Mouse (Mus musculus): ENCODE results near the gene Myo5c. TPM values are rescaled to one million over a fixed set of nuclear protein-coding genes. Genes with fewer than 3 reads are reported as not detected.

The Myo5c gene
- polyA plus RNA-seq, 1 experiment: 3.9 TPM

DNA sequence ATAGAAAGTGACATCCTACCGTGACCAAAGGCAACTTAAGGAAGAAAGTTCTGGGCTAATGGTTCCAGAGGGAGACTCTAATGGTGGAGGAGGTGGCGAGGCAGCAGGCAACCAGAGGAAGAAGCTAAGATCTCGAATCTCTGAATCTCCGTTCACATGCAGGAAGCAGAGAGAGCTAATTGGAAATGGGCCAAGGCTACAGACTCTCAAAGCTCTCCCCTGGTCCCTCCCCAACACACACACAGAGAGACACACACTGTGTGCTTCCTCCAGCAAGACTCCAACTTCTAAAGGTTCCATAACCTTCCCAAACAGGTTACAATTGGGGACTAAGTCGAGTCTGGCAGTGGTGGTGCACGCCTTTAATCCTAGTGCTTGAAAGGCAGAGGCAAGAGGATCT is 38.6 kb downstream of the Myo5c start:
- no peak overlapping the region for H3K4me3 ChIP-seq (replicated peaks; ENCODE audit: insufficient read depth, low read depth, low read length)
- no peaks in the 10 kb centered on the region for H3K4me1 ChIP-seq (ENCODE audit: control insufficient read depth, insufficient read depth, low read length)
- WGBS: 61% methylated on average over 6 of the region's 6 CpGs
- DNase-seq: no peak
- no peak for TF ChIP-seq CTCF (IDR thresholded peaks at IDR 0.05; ENCODE audit: borderline replicate concordance, insufficient read depth, low read depth, low read length)
- no peak for TF ChIP-seq POLR2A (IDR thresholded peaks at IDR 0.05; ENCODE audit: borderline replicate concordance, insufficient read depth, low read length)
- no peak overlapping the region for H3K27ac ChIP-seq (ENCODE audit: insufficient read depth, low read length)
- no peaks in the 10 kb centered on the region for H3K27me3 ChIP-seq (ENCODE audit: control insufficient read depth, insufficient read depth, low read length)

GRCm38 (mm10) chr9:75271539-75271938 is 39.7 kb downstream of the Myo5c start:
- no peak overlapping the region for H3K4me3 ChIP-seq (replicated peaks; ENCODE audit: insufficient read depth, low read depth, low read length)
- WGBS: 95% methylated on average over 8 of the region's 8 CpGs
- no peak for DNase-seq
- TF ChIP-seq POLR2A (IDR thresholded peaks at IDR 0.05; ENCODE audit: borderline replicate concordance, insufficient read depth, low read length) (no peak), CTCF (IDR thresholded peaks at IDR 0.05; ENCODE audit: borderline replicate concordance, insufficient read depth, low read depth, low read length) (no peak)
- H3K27me3 ChIP-seq (ENCODE audit: control insufficient read depth, insufficient read depth, low read length): no peaks in the 10 kb centered on the region
- H3K27ac ChIP-seq (ENCODE audit: insufficient read depth, low read length): no peak overlapping the region
- H3K4me1 ChIP-seq (ENCODE audit: control insufficient read depth, insufficient read depth, low read length): no peaks in the 10 kb centered on the region

DNA sequence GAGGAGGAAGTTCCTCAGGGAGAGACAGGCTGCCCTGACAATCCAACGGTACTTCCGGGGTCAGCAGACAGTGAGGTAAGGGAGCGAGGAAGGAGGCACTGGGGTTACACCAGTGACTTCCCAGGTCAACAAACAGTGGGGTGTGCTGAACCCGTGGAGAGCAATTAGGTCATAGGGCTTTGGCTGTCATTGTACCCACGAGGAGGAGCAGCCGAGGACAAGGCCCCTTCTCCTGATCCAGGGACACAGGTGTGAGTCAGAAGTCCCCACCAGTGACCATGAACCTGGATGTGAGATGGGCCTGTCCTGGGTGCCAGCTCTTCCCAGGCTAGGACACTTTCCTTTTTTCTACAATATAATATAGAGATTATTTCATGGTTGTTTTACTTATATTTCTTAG is 41.8 kb downstream of the Myo5c start:
- 69% methylated on average over 6 of the region's 6 CpGs for WGBS
- no peaks in the 10 kb centered on the region for H3K27me3 ChIP-seq (ENCODE audit: control insufficient read depth, insufficient read depth, low read length)
- TF ChIP-seq CTCF (IDR thresholded peaks at IDR 0.05; ENCODE audit: borderline replicate concordance, insufficient read depth, low read depth, low read length) (no peak), POLR2A (IDR thresholded peaks at IDR 0.05; ENCODE audit: borderline replicate concordance, insufficient read depth, low read length) (no peak)
- no peak for DNase-seq
- no peak overlapping the region for H3K27ac ChIP-seq (ENCODE audit: insufficient read depth, low read length)
- no peak overlapping the region for H3K4me3 ChIP-seq (replicated peaks; ENCODE audit: insufficient read depth, low read depth, low read length)
- H3K4me1 ChIP-seq (ENCODE audit: control insufficient read depth, insufficient read depth, low read length): no peaks in the 10 kb centered on the region

- no peak for DNase-seq
- no peak for TF ChIP-seq CTCF (IDR thresholded peaks at IDR 0.05; ENCODE audit: borderline replicate concordance, insufficient read depth, low read depth, low read length)
- TF ChIP-seq POLR2A (IDR thresholded peaks at IDR 0.05; ENCODE audit: borderline replicate concordance, insufficient read depth, low read length): no peak
- H3K4me3 ChIP-seq (replicated peaks; ENCODE audit: insufficient read depth, low read depth, low read length): no peak overlapping the region
- H3K27ac ChIP-seq (ENCODE audit: insufficient read depth, low read length): no peak overlapping the region
- H3K27me3 ChIP-seq (ENCODE audit: control insufficient read depth, insufficient read depth, low read length): no peaks in the 10 kb centered on the region
- no peaks in the 10 kb centered on the region for H3K4me1 ChIP-seq (ENCODE audit: control insufficient read depth, insufficient read depth, low read length)
- 92% methylated on average over 5 of the region's 5 CpGs for WGBS
These were observed 42.7 kb downstream of the Myo5c start for GRCm38 (mm10) chr9:75274486-75274885.

DNA sequence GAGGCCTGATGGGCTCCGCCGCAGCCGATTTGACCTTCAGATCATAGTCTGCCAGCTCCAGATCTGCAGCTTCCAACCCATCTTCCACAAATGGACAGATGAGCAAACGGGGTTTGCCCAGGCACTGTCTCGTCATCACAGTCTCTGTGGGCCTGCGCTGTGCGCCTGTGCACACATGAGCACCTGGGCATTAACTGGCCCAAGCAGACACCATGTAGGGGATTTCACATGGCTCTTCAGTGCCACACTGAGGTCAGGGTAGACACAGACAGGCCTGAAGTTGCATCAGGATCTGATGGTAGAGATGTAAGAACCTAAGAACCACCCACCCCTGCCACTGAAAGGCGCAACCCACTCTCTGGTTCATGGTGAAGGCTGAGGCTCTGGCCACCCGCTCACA is 43.2 kb downstream of the Myo5c start:
- TF ChIP-seq CTCF (IDR thresholded peaks at IDR 0.05; ENCODE audit: borderline replicate concordance, insufficient read depth, low read depth, low read length) (no peak), POLR2A (IDR thresholded peaks at IDR 0.05; ENCODE audit: borderline replicate concordance, insufficient read depth, low read length) (no peak)
- H3K4me1 ChIP-seq (ENCODE audit: control insufficient read depth, insufficient read depth, low read length): no peaks in the 10 kb centered on the region
- 91% methylated on average over 9 of the region's 9 CpGs for WGBS
- H3K4me3 ChIP-seq (replicated peaks; ENCODE audit: insufficient read depth, low read depth, low read length): no peak overlapping the region
- DNase-seq: no peak
- no peaks in the 10 kb centered on the region for H3K27me3 ChIP-seq (ENCODE audit: control insufficient read depth, insufficient read depth, low read length)
- no peak overlapping the region for H3K27ac ChIP-seq (ENCODE audit: insufficient read depth, low read length)

GRCm38 (mm10) chr9:75280814-75281213 is 49.0 kb downstream of the Myo5c start:
- no peak overlapping the region for H3K27ac ChIP-seq (ENCODE audit: insufficient read depth, low read length)
- 55% methylated on average over 5 of the region's 5 CpGs for WGBS
- DNase-seq: peak; percentile 51 to 61
- H3K27me3 ChIP-seq (ENCODE audit: control insufficient read depth, insufficient read depth, low read length): no peaks in the 10 kb centered on the region
- no peak overlapping the region for H3K4me3 ChIP-seq (replicated peaks; ENCODE audit: insufficient read depth, low read depth, low read length)
- peaks cover 17% of the 10 kb centered on the region; the same call in 1 of the 2 replicates for H3K4me1 ChIP-seq (ENCODE audit: control insufficient read depth, insufficient read depth, low read length)
- TF ChIP-seq CTCF (IDR thresholded peaks at IDR 0.05; ENCODE audit: borderline replicate concordance, insufficient read depth, low read depth, low read length) (peak; percentile 51; the same call in 1 of the 2 replicates), POLR2A (IDR thresholded peaks at IDR 0.05; ENCODE audit: borderline replicate concordance, insufficient read depth, low read length) (no peak)

GRCm38 (mm10) chr9:75282179-75282578 is 50.4 kb downstream of the Myo5c start:
- WGBS: 85% methylated on average over 2 of the region's 2 CpGs
- Histone ChIP-seq H3K4me3 (replicated peaks; ENCODE audit: insufficient read depth, low read depth, low read length) (no peak overlapping the region), H3K27ac (ENCODE audit: insufficient read depth, low read length) (no peak overlapping the region), H3K27me3 (ENCODE audit: control insufficient read depth, insufficient read depth, low read length) (no peaks in the 10 kb centered on the region), H3K4me1 (ENCODE audit: control insufficient read depth, insufficient read depth, low read length) (peaks cover 17% of the 10 kb centered on the region; the same call in 1 of the 2 replicates)
- TF ChIP-seq CTCF (IDR thresholded peaks at IDR 0.05; ENCODE audit: borderline replicate concordance, insufficient read depth, low read depth, low read length) (no peak), POLR2A (IDR thresholded peaks at IDR 0.05; ENCODE audit: borderline replicate concordance, insufficient read depth, low read length) (no peak)
- DNase-seq: no peak

GRCm38 (mm10) chr9:75282830-75283229 is 51.0 kb downstream of the Myo5c start:
- TF ChIP-seq CTCF (IDR thresholded peaks at IDR 0.05; ENCODE audit: borderline replicate concordance, insufficient read depth, low read depth, low read length) (peak; percentile 94), POLR2A (IDR thresholded peaks at IDR 0.05; ENCODE audit: borderline replicate concordance, insufficient read depth, low read length) (no peak)
- peak overlapping the region; percentile 65; the same call in 1 of the 2 replicates for H3K27ac ChIP-seq (ENCODE audit: insufficient read depth, low read length)
- no peaks in the 10 kb centered on the region for H3K27me3 ChIP-seq (ENCODE audit: control insufficient read depth, insufficient read depth, low read length)
- 8% methylated on average over 3 of the region's 3 CpGs for WGBS
- H3K4me1 ChIP-seq (ENCODE audit: control insufficient read depth, insufficient read depth, low read length): peaks cover 17% of the 10 kb centered on the region; the same call in 1 of the 2 replicates
- peak; percentile 81 to 82 for DNase-seq
- no peak overlapping the region for H3K4me3 ChIP-seq (replicated peaks; ENCODE audit: insufficient read depth, low read depth, low read length)

Data from cerebellum, adult 2 months (tissue).